Mouse (Mus musculus) B cell, adult (primary cell): ENCODE measurements around the gene Acad8. TPM values are rescaled to one million over a fixed set of nuclear protein-coding genes. Genes with fewer than 3 reads are reported as not detected.

ENCODE experiments used
- total RNA-seq: library from RNA; stranded (reverse); gene quantifications from 4 replicates; pipeline ENCODE4 v1.2.4, GENCODE M21; 2023; ENCODE audit not compliant: inconsistent age

The Acad8 gene
- total RNA-seq, result 5.1 to 8.4 TPM (median 7.3 TPM) in 4 replicates

GRCm38 (mm10) chr9:26999461-27000395 lies at the start of gene Acad8, which contains the start of gene Thyn1:
TSS of gene Acad8 (minus strand) at chr9:26999566.
TSS of gene Thyn1 (plus strand) at chr9:26999710.

DNA sequence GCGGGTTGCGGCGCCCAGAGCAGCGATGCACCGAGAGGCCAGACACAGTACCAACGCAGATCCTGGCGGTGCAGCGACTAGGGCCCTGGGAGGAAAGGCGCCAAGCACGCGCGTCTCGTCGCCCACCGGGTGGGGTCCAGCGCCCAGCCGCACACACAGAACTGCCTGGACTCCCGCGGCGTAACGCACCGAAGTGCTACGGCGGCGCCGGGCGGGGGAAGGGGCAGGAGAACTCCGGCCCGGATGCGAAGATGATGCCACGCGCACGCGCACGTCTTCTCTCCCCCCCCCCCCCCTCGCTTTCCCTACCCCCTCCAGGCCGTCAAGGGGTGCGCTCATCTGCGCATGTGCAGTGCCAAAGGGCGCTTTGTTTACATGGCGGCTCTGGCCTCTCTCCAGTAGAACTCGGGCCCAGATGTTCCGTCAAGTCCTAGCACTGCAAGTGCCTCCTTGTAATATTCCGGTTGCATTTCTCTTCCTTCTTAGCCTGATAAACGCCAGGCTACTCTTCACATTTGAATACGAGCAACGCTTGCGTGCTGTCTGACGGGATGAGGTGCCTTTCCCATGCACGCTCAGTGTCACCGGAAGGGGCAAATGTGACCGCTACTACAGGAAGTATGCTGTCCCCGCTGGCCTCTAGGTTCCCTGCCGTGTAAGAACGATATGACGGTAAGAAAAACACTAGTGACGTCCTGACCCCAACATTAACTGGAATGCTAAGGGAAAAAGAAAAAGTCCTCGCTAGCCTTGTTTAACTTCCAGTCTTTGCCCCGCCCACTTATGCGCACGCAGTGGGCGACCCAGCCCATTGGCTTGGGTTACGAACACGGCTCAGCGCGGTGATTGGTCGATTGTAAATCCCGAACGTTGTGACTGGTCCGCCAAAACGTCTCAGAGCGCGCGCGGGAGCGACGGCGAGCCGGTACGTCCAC lies 30.7 kb upstream of the Acad8 start, which contains the start of the genes Vps26b and Ncapd3:
TSS of gene Vps26b (minus strand) at position 238 of the 935 bp plus-strand sequence.
TSS of gene Ncapd3 (plus strand) at position 348 of the 935 bp plus-strand sequence.

Other genes starting within 250 kb of the Acad8 start
- not detected in 4 replicates for gene Glb1l2, start 193.1 kb downstream of the Acad8 start, total RNA-seq
- gene Glb1l3, start 138.7 kb downstream of the Acad8 start, total RNA-seq, result not detected in 4 replicates
- not detected in 4 replicates for gene Gm1110, start 76.5 kb downstream of the Acad8 start, total RNA-seq
- 7.2 to 12.1 TPM (median 8.5 TPM) in 4 replicates for gene Thyn1, start 144 bp upstream of the Acad8 start, total RNA-seq
- 1.8 to 2.6 TPM (median 1.8 TPM) in 4 replicates for gene Vps26b, start 30.5 kb upstream of the Acad8 start, total RNA-seq
- 15.5 to 19.8 TPM (median 18.6 TPM) in 4 replicates for gene Ncapd3, start 30.6 kb upstream of the Acad8 start, total RNA-seq
- gene Jam3, start 155.9 kb upstream of the Acad8 start, total RNA-seq, result not detected in 4 replicates